Mouse (Mus musculus) Patski (cell line): Measurements from ENCODE around the gene Hmgb2. TPM values are rescaled to one million over a fixed set of nuclear protein-coding genes. Genes with fewer than 3 reads are reported as not detected.

ENCODE experiments used
- ATAC-seq: fragments of 100-300 bp; one replicate; pipeline ENCODE4 v1.8.0; 2021
- CTCF ChIA-PET: fragments of 350-600 bp; sonication (Branson Sonifier 250); formaldehyde crosslinking; loops from one replicate; lab custom pipeline; 2022; ENCODE audit warnings: inconsistent platforms; lab: Charles Lee
- POLR2A ChIA-PET: fragments of 350-600 bp; sonication (Branson Sonifier 250); formaldehyde crosslinking; loops from one replicate; lab custom pipeline; 2022; ENCODE audit warnings: antibody characterized with exemption, inconsistent platforms; lab: Charles Lee
- DNase-seq: peaks from one replicate; pipeline ENCODE4 v3.0.0-alpha.2; 2011; ENCODE audit warnings: low read depth, low spot score
- H3K27me3 ChIP-seq: fragments of 371-371 bp; one replicate; pipeline ENCODE4 v1.5.1; 2021
- CTCF ChIP-seq: fragments of 100-300 bp; IDR thresholded peaks from one replicate; pipeline ENCODE4 v1.5.1; 2021
- in situ Hi-C: fragments of 300-500 bp; cut with MboI; formaldehyde crosslinking; loops from 3 replicates; pipeline ENCODE4 v1.11.1; 2018; ENCODE audit warnings: low pct_unique_long_range_greater_than_20kb, mixed read lengths
- polyA plus RNA-seq: library from polyadenylated mRNA; unstranded; gene quantifications from one replicate; pipeline ENCODE4 v1.2.3, GENCODE M21; 2021

Gene Hmgb2
- polyA plus RNA-seq, result 65.4 TPM

DNA sequence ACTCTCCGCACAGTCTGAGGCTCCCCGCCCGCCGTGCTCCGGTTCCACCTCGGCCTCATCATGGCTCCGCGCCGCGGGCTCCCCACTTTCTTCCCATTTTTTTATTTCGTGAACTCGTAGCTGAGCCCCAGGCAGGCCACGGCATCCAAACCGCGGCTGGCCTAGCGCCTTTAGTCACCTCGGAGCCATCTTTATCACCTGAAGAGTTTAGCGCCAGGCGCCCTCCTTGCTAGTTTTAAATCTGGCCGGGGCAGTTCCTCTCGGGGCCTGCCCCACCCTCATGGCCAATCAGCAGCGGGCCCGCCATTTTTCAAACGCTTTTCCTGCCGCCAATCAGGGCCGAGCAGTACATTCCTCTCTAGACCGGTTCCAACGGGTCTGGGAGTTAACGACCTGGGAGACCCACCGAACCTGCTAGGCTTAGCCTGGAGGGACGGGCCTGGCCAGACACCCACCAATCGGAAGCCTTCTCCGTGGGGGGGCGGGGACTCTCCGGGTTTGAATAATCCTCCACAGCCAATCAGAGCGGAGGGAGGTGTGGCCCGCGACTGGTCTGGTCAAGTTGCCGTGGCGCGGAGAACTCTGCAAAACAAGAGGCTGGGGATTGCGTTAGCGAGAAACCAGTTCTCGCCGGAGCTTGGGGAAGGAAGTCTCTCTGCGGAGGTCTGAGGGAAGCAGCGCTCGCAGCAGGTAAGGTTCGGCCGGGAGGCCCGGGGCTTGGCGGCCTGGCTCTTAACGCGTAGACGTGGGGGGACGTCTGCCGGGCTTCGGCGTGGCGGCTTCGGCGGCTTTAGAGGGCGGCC lies at the start of gene Hmgb2:
Gene Hmgb2, plus strand, starts transcription at position 592 of the 803 bp plus-strand sequence.
- POLR2A ChIA-PET, result interaction anchor here (1.1 to 1.9 kb wide), 2 partner anchors 13 to 23 kb away, joined by 3 to 9 read pairs; partner anchors contain the start of gene Sap30
- in situ Hi-C loops, result no loop called here
- TF ChIP-seq CTCF, result no peak

GRCm38 (mm10) chr8:57462839-57463238 lies 48.9 kb upstream of the Hmgb2 start:
- no peak for ATAC-seq
- ChIA-PET POLR2A (no interaction called here), CTCF (interaction anchor here (0.7 kb wide), 1 partner anchor 15 kb away, joined by 3 read pairs; no protein-coding TSS in a partner anchor)
- no peak for DNase-seq
- no peaks in the 10 kb centered on the region for H3K27me3 ChIP-seq
- in situ Hi-C loops, result no loop called here
- no peak for TF ChIP-seq CTCF

More for the DNA sequence above, at the start of gene Hmgb2:
- peak; percentile 98 for ATAC-seq
- DNase-seq, result peak; percentile 98
- CTCF ChIA-PET, result no interaction called here
- H3K27me3 ChIP-seq, result no peaks in the 10 kb centered on the region

DNA sequence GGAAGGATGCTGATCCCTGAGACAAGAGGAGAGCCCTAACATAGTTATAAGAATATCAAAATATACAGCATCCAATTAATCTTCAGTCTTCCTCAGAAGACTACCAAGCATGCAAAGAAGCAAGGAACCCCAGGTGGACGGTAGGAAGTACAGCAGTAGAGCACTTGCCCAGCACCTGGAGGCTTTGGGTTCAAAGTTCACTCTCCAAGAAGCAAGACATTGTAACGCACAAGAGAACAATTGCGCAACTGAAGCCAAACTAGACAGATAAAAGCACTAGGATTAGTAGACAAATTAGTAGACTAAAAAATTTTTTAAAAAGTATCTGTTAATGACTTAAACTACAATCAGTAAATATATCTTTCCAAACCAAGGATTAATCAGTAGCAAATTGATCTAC lies 48.0 kb upstream of the Hmgb2 start:
- no peaks in the 10 kb centered on the region for H3K27me3 ChIP-seq
- in situ Hi-C loops, result no loop called here
- ChIA-PET POLR2A (no interaction called here), CTCF (no interaction called here)
- ATAC-seq (no peak), DNase-seq (no peak)
- no peak for TF ChIP-seq CTCF

DNA sequence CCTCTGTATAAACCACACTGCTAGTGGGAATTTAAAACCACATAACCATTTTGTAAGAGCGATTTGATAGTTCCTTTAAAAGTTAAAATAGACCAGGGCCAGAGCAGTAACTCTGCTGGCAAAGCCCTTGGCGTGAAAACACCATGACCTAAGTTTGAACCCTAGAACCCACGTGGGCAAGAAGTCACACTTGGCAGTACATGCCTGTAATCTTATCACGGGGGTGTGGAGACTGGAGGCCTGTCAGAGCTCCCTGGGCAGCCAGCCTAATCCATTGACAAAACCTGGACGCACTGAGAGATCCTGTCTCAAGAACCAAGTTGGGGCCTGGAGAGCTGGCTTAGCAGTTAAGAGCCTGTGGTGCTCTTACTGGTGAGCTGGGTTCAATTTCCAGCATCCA lies 43.1 kb upstream of the Hmgb2 start:
- no peak for TF ChIP-seq CTCF
- in situ Hi-C loops, result no loop called here
- no peak for DNase-seq
- CTCF ChIA-PET, result interaction anchor here (1.3 kb wide), 1 partner anchor 16 kb away, joined by 3 read pairs; no protein-coding TSS in a partner anchor
- POLR2A ChIA-PET, result interaction anchor here (0.7 kb wide), 1 partner anchor 9 kb away, joined by 3 read pairs; no protein-coding TSS in a partner anchor
- H3K27me3 ChIP-seq, result no peaks in the 10 kb centered on the region
- no peak for ATAC-seq

DNA sequence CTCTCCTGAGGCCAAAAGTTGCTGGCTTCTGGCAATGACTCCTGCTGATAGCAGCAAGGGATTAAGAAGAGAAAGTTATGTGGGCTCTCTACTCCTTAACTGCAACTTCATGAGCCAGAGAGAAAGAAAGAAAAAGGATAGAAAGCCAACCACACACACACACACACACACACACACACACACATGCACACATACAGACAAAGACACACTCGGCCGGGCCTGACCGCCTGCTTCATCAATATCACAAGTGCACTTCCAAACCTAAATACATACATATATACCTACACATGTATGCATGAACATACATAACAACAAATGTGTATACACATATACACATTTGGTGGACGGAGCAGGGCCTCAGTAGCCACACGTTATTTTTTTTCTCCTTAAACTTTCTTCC lies 40.8 kb upstream of the Hmgb2 start:
- DNase-seq (no peak), ATAC-seq (no peak)
- TF ChIP-seq CTCF, result no peak
- CTCF ChIA-PET, result no interaction called here
- H3K27me3 ChIP-seq, result no peaks in the 10 kb centered on the region
- in situ Hi-C loops, result no loop called here
- POLR2A ChIA-PET, result no interaction called here

DNA sequence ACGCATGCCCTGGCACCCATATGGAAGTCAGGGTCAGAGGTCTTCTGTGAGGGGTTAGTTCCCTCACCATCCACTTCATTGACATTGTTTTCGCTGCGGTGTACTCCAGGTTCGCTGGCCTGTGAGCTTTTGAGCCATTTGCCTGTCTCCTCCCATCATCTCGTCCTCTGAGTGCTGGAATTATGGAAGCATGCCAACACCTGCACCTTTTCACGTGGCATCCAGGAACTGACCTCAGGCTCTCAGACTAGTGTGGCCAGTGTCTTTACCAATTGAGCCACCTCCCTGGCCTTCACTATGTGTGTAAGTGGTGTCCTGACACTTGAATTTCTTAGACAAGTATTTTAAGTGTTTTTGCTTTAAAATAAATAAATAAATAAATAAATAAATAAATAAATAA lies 38.0 kb upstream of the Hmgb2 start:
- in situ Hi-C loops, result no loop called here
- ChIA-PET POLR2A (no interaction called here), CTCF (no interaction called here)
- no peak for TF ChIP-seq CTCF
- H3K27me3 ChIP-seq, result no peaks in the 10 kb centered on the region
- DNase-seq (no peak), ATAC-seq (no peak)

GRCm38 (mm10) chr8:57478406-57478805 lies 33.3 kb upstream of the Hmgb2 start:
- DNase-seq (no peak), ATAC-seq (no peak)
- no peaks in the 10 kb centered on the region for H3K27me3 ChIP-seq
- POLR2A ChIA-PET, result interaction anchor here (0.9 kb wide), 1 partner anchor 10 kb away, joined by 3 read pairs; no protein-coding TSS in a partner anchor
- in situ Hi-C loops, result loop anchor here (5.0 kb wide), 1 partner anchor 39 kb away; no protein-coding TSS in a partner anchor
- no peak for TF ChIP-seq CTCF
- CTCF ChIA-PET, result interaction anchor here (1.2 kb wide), 1 partner anchor 16 kb away, joined by 3 read pairs; no protein-coding TSS in a partner anchor

DNA sequence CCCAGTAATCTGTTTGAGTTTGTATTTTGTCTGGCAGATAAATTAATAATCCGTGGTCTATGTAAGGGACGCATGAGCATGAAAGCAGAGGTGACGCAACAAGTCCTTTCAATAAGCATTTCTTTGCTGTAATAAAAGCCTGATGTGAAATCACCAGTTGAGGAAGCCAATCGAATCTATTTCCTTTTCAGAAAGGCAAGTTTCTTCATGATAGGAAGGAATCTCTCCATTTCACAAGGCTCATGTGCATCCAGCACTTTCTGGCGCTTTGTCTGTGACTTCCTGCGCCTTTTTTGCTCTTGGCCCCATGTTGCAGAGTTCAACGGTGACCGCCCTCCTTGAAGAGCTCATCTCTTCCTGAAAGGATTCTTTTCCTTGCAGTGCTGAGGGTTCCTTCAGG lies 32.0 kb upstream of the Hmgb2 start:
- no peak for TF ChIP-seq CTCF
- ChIA-PET POLR2A (no interaction called here), CTCF (no interaction called here)
- DNase-seq (no peak), ATAC-seq (no peak)
- no peaks in the 10 kb centered on the region for H3K27me3 ChIP-seq
- in situ Hi-C loops, result loop anchor here (5.0 kb wide), 1 partner anchor 38 kb away; no protein-coding TSS in a partner anchor

GRCm38 (mm10) chr8:57480606-57481005 lies 31.1 kb upstream of the Hmgb2 start:
- in situ Hi-C loops, result no loop called here
- H3K27me3 ChIP-seq, result no peaks in the 10 kb centered on the region
- CTCF ChIA-PET, result interaction anchor here (0.9 kb wide), 1 partner anchor 112 kb away, joined by 3 read pairs; no protein-coding TSS in a partner anchor
- POLR2A ChIA-PET, result no interaction called here
- ATAC-seq, result no peak
- TF ChIP-seq CTCF, result no peak
- DNase-seq, result no peak

DNA sequence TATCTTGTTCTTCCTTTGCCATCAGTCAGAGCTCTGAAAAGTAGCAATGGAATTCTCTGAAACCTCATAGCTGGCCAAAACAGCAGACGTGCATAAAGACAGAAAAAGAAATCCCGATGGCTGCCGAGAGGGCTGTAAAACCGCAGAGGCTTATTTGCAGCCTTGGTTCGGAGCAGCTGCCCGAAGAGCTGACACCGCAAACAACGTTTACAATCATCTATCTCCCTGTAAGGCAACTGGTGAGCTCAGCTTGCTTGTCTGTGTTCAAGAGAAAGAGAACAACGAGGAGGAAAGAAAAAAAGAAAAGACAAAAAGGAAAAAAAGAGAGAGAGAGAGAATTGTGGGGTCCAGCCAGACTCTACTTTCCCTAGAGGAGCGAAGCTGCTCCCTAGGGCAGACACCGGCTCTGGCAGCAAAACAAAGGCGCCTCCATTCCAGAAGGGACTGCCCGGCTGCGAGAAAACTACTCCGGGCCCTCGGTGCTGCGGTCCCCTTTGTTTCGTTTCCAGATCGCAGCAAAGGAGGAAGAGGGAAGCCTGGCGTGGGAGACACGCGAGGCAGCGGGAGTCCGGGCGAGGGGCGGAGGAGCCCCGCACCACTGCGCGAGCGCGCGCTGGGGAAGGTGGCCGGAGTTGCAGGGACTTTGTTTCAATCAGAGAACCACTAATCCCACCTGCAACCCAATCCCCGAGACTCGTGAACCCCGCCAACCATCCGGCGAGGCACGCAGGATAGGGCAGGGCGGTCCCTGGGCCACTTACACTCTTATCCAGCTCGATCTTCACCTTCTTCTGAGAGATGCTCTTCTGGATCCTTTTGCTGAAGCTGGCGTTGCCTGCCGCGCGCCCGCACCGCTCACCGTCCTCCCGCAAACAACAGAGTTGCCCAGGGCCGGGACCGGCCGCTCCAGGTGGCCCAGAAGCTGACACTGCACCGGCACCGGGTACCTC lies 24.9 kb upstream of the Hmgb2 start:
- ATAC-seq (peak; percentile 63), DNase-seq (no peak)
- no peaks in the 10 kb centered on the region for H3K27me3 ChIP-seq
- ChIA-PET POLR2A (interaction anchor here (0.6 to 2.2 kb wide), 3 partner anchors 24 to 33 kb away, joined by 3 to 9 read pairs (median 4); partner anchors contain the start of gene Hmgb2), CTCF (interaction anchor here (1.5 to 2.8 kb wide), 2 partner anchors 44 to 58 kb away, joined by 3 to 10 read pairs; no protein-coding TSS in a partner anchor)
- no peak for TF ChIP-seq CTCF
- in situ Hi-C loops, result loop anchor here (5.0 kb wide), 1 partner anchor 54 kb away; no protein-coding TSS in a partner anchor
